Mouse (Mus musculus): ENCODE data around the gene Ust.

GRCm38 (mm10) chr10:8415474-8415873 lies 103.2 kb downstream of the Ust start:
- TF ChIP-seq CTCF (IDR thresholded peaks at IDR 0.05; ENCODE audit: low read depth), result no peak
- no peak for TF ChIP-seq EP300 (IDR thresholded peaks at IDR 0.05; ENCODE audit: low read depth)
